Mouse (Mus musculus): Measurements from ENCODE around the gene Ntn3. TPM values are rescaled to one million over a fixed set of nuclear protein-coding genes. Genes with fewer than 3 reads are reported as not detected.

The Ntn3 gene
- polyA plus RNA-seq, 1 experiment from 2014 or later: 4.0 TPM

DNA sequence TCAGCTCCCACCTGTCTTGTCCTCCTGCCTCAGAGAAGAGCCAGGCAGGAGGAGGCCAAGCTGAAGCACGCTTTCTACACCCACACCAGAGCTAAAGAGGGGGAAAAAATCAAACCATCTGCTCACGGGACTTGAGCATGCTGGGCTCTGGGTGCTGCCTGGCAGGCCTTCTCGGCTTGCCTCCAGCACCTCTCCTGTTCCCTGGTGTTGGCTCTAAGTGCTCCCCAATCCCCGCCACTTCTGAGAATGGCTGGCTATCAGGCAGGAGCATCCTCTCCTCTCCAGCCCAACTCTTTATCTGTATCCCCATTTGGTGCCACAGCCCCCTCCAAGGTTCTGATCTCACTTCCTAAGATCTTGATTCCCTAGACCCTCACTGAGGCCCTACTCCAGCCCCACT is 10.1 kb downstream of the Ntn3 start:
- ATAC-seq (ENCODE audit: insufficient read depth, low FRiP score, low TSS enrichment) (no peak), DNase-seq (ENCODE audit: low spot score) (no peak)
- Histone ChIP-seq H3K4me1 (ENCODE audit: control insufficient read depth, insufficient read depth, low read length) (no peaks in the 10 kb centered on the region), H3K4me3 (ENCODE audit: low read depth, low read length) (no peak overlapping the region), H3K27me3 (ENCODE audit: control insufficient read depth, insufficient read depth, low read length) (no peaks in the 10 kb centered on the region), H3K27ac (ENCODE audit: low read depth, low read length) (no peak overlapping the region), H3K9me3 (ENCODE audit: control insufficient read depth, low read length) (no peaks in the 10 kb centered on the region), H3K9ac (ENCODE audit: low read length) (no peak overlapping the region; the same call in 1 of the 2 replicates), H3K36me3 (ENCODE audit: control insufficient read depth, insufficient read depth, low read length) (no peaks in the 10 kb centered on the region), H3K4me2 (ENCODE audit: low read depth) (no peak overlapping the region)
- WGBS: 87% methylated on average over 4 of the region's 4 CpGs

DNA sequence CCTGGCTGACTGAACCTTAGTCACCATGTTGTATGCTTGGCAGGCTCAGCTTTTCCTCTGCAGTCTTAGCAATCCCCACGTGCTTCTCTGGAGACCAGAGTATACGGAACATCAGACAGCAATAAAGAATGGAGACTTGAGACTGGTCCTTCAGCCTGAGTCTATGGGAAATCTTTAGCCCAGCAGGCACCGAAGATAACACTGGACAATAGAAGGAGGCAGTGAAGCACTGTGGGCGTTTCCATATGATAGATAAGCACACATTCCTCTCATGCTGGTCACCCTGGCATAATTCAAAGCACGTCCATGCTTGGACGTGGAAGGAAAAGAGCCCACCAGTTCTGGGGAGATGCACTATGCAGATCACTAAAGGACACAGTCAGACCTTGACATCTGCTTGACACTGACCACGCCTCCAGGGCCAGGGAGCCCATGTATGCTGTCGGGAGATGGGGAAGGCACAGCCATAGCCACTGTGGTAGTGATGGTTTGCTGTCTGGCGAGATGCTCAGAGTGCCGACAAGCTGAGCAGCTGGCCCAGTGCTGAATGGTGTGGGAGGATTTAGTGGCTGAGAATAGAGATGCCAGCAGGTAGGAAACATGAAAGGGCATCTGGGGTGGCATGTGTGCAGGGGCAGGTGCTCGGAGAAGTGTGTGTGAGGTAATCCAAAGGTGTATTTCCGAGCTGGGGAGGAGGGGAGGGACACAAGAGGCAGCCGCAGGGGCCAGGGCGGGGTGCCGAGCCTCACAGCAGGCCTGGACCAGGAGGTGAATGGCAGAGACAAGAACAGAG is 12.1 kb downstream of the Ntn3 start:
- no peaks in the 10 kb centered on the region for H3K36me3 ChIP-seq (ENCODE audit: control insufficient read depth, insufficient read depth, low read length)
- H3K27me3 ChIP-seq (ENCODE audit: control insufficient read depth, insufficient read depth, low read length): no peaks in the 10 kb centered on the region
- no peak overlapping the region for H3K4me2 ChIP-seq (ENCODE audit: low read depth)
- no peaks in the 10 kb centered on the region for H3K4me1 ChIP-seq (ENCODE audit: control insufficient read depth, insufficient read depth, low read length)
- H3K9ac ChIP-seq (ENCODE audit: low read length): no peak overlapping the region
- H3K27ac ChIP-seq (ENCODE audit: low read depth, low read length): no peak overlapping the region
- ATAC-seq (ENCODE audit: insufficient read depth, low FRiP score, low TSS enrichment): no peak
- no peak for DNase-seq (ENCODE audit: low spot score)
- no peak overlapping the region for H3K4me3 ChIP-seq (ENCODE audit: low read depth, low read length)
- WGBS: 72% methylated on average over 15 of the region's 15 CpGs
- H3K9me3 ChIP-seq (ENCODE audit: control insufficient read depth, low read length): no peaks in the 10 kb centered on the region

DNA sequence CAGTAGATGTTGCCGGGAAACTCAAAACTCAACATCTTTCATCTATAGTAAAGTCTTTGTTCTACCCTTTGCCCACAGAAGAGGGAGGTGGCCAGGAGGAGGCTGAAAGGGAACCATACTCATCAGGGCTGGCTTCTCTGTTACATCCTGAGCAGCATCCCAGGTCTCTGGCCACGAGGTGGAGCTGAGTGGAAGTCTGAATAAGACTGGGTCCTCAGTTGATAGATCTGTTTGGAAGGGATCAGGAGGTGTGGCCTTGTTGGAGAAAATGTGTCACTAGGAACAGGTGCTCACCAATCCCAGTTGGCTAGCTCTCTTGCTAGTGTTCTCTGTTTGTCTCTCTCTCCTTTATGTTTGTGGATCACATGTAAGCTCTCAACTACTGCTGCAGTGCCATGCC is 14.0 kb downstream of the Ntn3 start:
- no peak overlapping the region for H3K4me3 ChIP-seq (ENCODE audit: low read depth, low read length)
- no peaks in the 10 kb centered on the region for H3K9me3 ChIP-seq (ENCODE audit: control insufficient read depth, low read length)
- no peaks in the 10 kb centered on the region for H3K36me3 ChIP-seq (ENCODE audit: control insufficient read depth, insufficient read depth, low read length)
- no peak overlapping the region for H3K4me2 ChIP-seq (ENCODE audit: low read depth)
- DNase-seq (ENCODE audit: low spot score) (no peak), ATAC-seq (ENCODE audit: insufficient read depth, low FRiP score, low TSS enrichment) (no peak)
- no peaks in the 10 kb centered on the region for H3K4me1 ChIP-seq (ENCODE audit: control insufficient read depth, insufficient read depth, low read length)
- no peak overlapping the region for H3K27ac ChIP-seq (ENCODE audit: low read depth, low read length)
- no peaks in the 10 kb centered on the region for H3K27me3 ChIP-seq (ENCODE audit: control insufficient read depth, insufficient read depth, low read length)
- H3K9ac ChIP-seq (ENCODE audit: low read length): no peak overlapping the region
- 65% methylated on average over 2 of the region's 2 CpGs for WGBS

DNA sequence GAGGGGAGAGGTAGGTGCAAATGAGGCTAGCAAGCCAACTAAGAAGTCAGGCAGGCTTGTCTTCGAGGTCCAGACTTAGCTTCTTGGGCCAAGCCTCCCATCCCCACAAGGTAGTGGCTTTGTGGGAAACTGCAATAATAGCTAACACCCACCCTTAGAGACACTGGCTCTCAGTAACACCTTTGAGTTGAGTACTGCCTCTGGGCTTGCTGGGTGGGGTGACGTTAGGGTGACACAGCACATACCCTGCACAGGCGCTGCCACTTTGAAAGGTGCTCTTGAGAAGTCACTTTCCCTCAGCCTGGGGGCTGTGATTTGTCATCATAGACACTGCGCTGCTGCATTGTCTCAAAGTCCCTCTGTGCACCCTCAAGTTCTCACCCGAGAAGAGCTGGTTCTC is 15.6 kb downstream of the Ntn3 start:
- DNase-seq (ENCODE audit: low spot score) (no peak), ATAC-seq (ENCODE audit: insufficient read depth, low FRiP score, low TSS enrichment) (no peak)
- Histone ChIP-seq H3K9me3 (ENCODE audit: control insufficient read depth, low read length) (no peaks in the 10 kb centered on the region), H3K9ac (ENCODE audit: low read length) (no peak overlapping the region), H3K4me3 (ENCODE audit: low read depth, low read length) (no peak overlapping the region), H3K27me3 (ENCODE audit: control insufficient read depth, insufficient read depth, low read length) (no peaks in the 10 kb centered on the region), H3K4me2 (ENCODE audit: low read depth) (no peak overlapping the region), H3K36me3 (ENCODE audit: control insufficient read depth, insufficient read depth, low read length) (no peaks in the 10 kb centered on the region), H3K4me1 (ENCODE audit: control insufficient read depth, insufficient read depth, low read length) (no peaks in the 10 kb centered on the region), H3K27ac (ENCODE audit: low read depth, low read length) (no peak overlapping the region)
- 95% methylated on average over 5 of the region's 5 CpGs for WGBS

DNA sequence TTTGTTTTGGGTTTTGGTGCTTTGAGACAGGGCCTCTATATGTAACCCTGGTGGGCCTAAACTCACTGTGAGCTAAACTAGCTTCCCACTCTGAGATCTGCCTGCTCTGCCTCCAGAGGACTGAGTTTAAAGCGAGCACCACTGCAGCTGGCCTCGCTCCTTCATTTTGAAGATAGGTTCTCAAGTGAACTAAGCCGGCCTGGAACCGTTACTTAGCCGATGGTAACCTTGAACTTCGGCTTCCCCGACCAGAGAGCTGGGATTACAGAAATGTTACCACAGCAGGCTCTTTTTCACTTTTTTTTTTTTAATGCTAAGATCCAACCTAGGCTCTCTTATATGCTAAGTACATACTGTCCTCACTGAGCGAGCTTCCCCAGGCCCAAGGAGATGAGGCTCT is 16.1 kb downstream of the Ntn3 start:
- no peak overlapping the region for H3K9ac ChIP-seq (ENCODE audit: low read length)
- WGBS: 92% methylated on average over 8 of the region's 8 CpGs
- no peak for ATAC-seq (ENCODE audit: insufficient read depth, low FRiP score, low TSS enrichment)

DNA sequence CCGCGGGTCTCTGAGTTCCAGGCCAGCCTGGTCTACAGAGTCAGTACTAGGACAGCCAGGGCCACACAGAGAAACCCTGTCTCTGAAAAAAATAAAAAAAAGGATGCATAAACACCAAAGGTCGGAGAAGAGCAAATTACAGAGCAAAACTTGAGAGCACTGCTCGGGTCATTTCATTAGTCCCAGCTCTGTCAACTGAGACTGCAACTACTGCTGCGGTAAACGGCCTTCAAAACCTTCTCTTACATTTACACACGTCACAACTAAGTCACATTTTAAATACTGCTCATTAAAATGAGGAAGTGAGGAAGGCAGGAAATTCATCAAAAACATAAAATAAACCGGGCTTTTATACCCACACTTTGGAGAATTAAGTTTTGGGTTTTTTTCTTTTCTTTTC is 16.5 kb downstream of the Ntn3 start:
- 84% methylated on average over 8 of the region's 8 CpGs for WGBS
- no peak overlapping the region for H3K4me3 ChIP-seq (ENCODE audit: low read depth, low read length)
- no peaks in the 10 kb centered on the region for H3K4me1 ChIP-seq (ENCODE audit: control insufficient read depth, insufficient read depth, low read length)
- H3K27ac ChIP-seq (ENCODE audit: low read depth, low read length): no peak overlapping the region
- no peak overlapping the region for H3K4me2 ChIP-seq (ENCODE audit: low read depth)
- DNase-seq (ENCODE audit: low spot score) (no peak), ATAC-seq (ENCODE audit: insufficient read depth, low FRiP score, low TSS enrichment) (no peak)
- H3K9me3 ChIP-seq (ENCODE audit: control insufficient read depth, low read length): no peaks in the 10 kb centered on the region
- no peaks in the 10 kb centered on the region for H3K36me3 ChIP-seq (ENCODE audit: control insufficient read depth, insufficient read depth, low read length)
- no peaks in the 10 kb centered on the region for H3K27me3 ChIP-seq (ENCODE audit: control insufficient read depth, insufficient read depth, low read length)
- H3K9ac ChIP-seq (ENCODE audit: low read length): no peak overlapping the region

More for the DNA sequence above, 16.1 kb downstream of the Ntn3 start:
- no peaks in the 10 kb centered on the region for H3K4me1 ChIP-seq (ENCODE audit: control insufficient read depth, insufficient read depth, low read length)
- H3K4me2 ChIP-seq (ENCODE audit: low read depth): no peak overlapping the region
- no peak overlapping the region for H3K4me3 ChIP-seq (ENCODE audit: low read depth, low read length)
- H3K9me3 ChIP-seq (ENCODE audit: control insufficient read depth, low read length): no peaks in the 10 kb centered on the region
- H3K36me3 ChIP-seq (ENCODE audit: control insufficient read depth, insufficient read depth, low read length): no peaks in the 10 kb centered on the region
- H3K27ac ChIP-seq (ENCODE audit: low read depth, low read length): no peak overlapping the region
- no peaks in the 10 kb centered on the region for H3K27me3 ChIP-seq (ENCODE audit: control insufficient read depth, insufficient read depth, low read length)
- no peak for DNase-seq (ENCODE audit: low spot score)

DNA sequence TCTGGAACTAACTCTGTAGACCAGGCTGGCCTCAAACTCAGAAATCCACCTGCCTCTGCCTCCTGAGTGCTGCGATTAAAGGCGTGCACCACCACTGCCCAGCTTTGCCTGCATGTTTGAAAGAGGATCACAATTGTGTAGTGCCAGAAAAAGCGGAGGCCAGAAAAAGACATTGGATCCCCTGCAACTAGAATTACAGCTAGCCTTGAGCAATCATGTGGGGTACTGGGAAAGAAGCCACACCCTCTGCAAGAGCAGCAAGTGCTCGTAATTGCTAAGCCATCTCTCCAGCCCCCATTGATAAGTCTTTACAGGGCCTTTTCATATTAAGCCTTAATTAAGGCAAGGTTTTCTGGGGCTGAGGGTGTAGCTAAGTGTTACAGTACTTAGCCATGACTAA is 17.9 kb downstream of the Ntn3 start:
- no peaks in the 10 kb centered on the region for H3K4me1 ChIP-seq (ENCODE audit: control insufficient read depth, insufficient read depth, low read length)
- no peak overlapping the region for H3K4me3 ChIP-seq (ENCODE audit: low read depth, low read length)
- H3K4me2 ChIP-seq (ENCODE audit: low read depth): no peak overlapping the region
- no peak overlapping the region for H3K27ac ChIP-seq (ENCODE audit: low read depth, low read length)
- ATAC-seq (ENCODE audit: insufficient read depth, low FRiP score, low TSS enrichment): no peak
- no peaks in the 10 kb centered on the region for H3K27me3 ChIP-seq (ENCODE audit: control insufficient read depth, insufficient read depth, low read length)
- no peaks in the 10 kb centered on the region for H3K36me3 ChIP-seq (ENCODE audit: control insufficient read depth, insufficient read depth, low read length)
- no peak for DNase-seq (ENCODE audit: low spot score)
- H3K9ac ChIP-seq (ENCODE audit: low read length): no peak overlapping the region
- H3K9me3 ChIP-seq (ENCODE audit: control insufficient read depth, low read length): no peaks in the 10 kb centered on the region
- WGBS: 83% methylated on average over 4 of the region's 4 CpGs

GRCm38 (mm10) chr17:24190934-24191333 is 18.4 kb downstream of the Ntn3 start:
- no peak for DNase-seq (ENCODE audit: low spot score)
- Histone ChIP-seq H3K4me1 (ENCODE audit: control insufficient read depth, insufficient read depth, low read length) (no peaks in the 10 kb centered on the region), H3K27ac (ENCODE audit: low read depth, low read length) (no peak overlapping the region), H3K4me2 (ENCODE audit: low read depth) (no peak overlapping the region), H3K4me3 (ENCODE audit: low read depth, low read length) (no peak overlapping the region), H3K9me3 (ENCODE audit: control insufficient read depth, low read length) (no peaks in the 10 kb centered on the region), H3K27me3 (ENCODE audit: control insufficient read depth, insufficient read depth, low read length) (no peaks in the 10 kb centered on the region), H3K36me3 (ENCODE audit: control insufficient read depth, insufficient read depth, low read length) (no peaks in the 10 kb centered on the region), H3K9ac (ENCODE audit: low read length) (no peak overlapping the region)
- 91% methylated on average over 2 of the region's 2 CpGs for WGBS
- no peak for ATAC-seq (ENCODE audit: insufficient read depth, low FRiP score, low TSS enrichment)

- H3K4me2 ChIP-seq (ENCODE audit: low read depth): no peak overlapping the region
- H3K36me3 ChIP-seq (ENCODE audit: control insufficient read depth, insufficient read depth, low read length): no peaks in the 10 kb centered on the region
- WGBS: 87% methylated on average over 3 of the region's 3 CpGs
- no peak overlapping the region for H3K27ac ChIP-seq (ENCODE audit: low read depth, low read length)
- no peak overlapping the region for H3K4me3 ChIP-seq (ENCODE audit: low read depth, low read length)
- H3K9ac ChIP-seq (ENCODE audit: low read length): no peak overlapping the region
- ATAC-seq (ENCODE audit: insufficient read depth, low FRiP score, low TSS enrichment): no peak
- no peak for DNase-seq (ENCODE audit: low spot score)
- no peaks in the 10 kb centered on the region for H3K4me1 ChIP-seq (ENCODE audit: control insufficient read depth, insufficient read depth, low read length)
- H3K9me3 ChIP-seq (ENCODE audit: control insufficient read depth, low read length): no peaks in the 10 kb centered on the region
- no peaks in the 10 kb centered on the region for H3K27me3 ChIP-seq (ENCODE audit: control insufficient read depth, insufficient read depth, low read length)
Observed at GRCm38 (mm10) chr17:24174259-24174658, 35.1 kb downstream of the Ntn3 start.
